Mouse (Mus musculus) intestine, embryonic 15.5 days (tissue): ENCODE data around the gene Tent4b. TPM values are rescaled to one million over a fixed set of nuclear protein-coding genes. Genes with fewer than 3 reads are reported as not detected.

Experiments
- ATAC-seq: fragments of 200-750 bp; cut with Nextera tagmentation; 2 replicates; pipeline ENCODE4 v1.8.0; 2017; ENCODE audit warnings: moderate TSS enrichment, moderate library complexity
- H3K27ac ChIP-seq: fragments of 300-500 bp; sonication (generic); 2 replicates; pipeline ENCODE4 v1.5.1; 2015; ENCODE audit warnings: mild to moderate bottlenecking, inconsistent platforms
- H3K27me3 ChIP-seq: fragments of 300-500 bp; sonication (generic); replicated peaks from 2 replicates; pipeline ENCODE4 v1.6.1; 2015; ENCODE audit warnings: inconsistent platforms
- H3K36me3 ChIP-seq: fragments of 300-500 bp; sonication (generic); 2 replicates; pipeline ENCODE4 v1.6.1; 2015; ENCODE audit warnings: inconsistent platforms
- H3K4me1 ChIP-seq: fragments of 300-500 bp; sonication (generic); replicated peaks from 2 replicates; pipeline ENCODE4 v1.6.1; 2015; ENCODE audit warnings: inconsistent platforms
- H3K4me2 ChIP-seq: fragments of 300-500 bp; sonication (generic); replicated peaks from 2 replicates; pipeline ENCODE4 v1.6.1; 2015; ENCODE audit warnings: mild to moderate bottlenecking, inconsistent platforms
- H3K4me3 ChIP-seq: fragments of 300-500 bp; sonication (generic); replicated peaks from 2 replicates; pipeline ENCODE4 v1.5.1; 2015; ENCODE audit warnings: inconsistent platforms
- H3K9ac ChIP-seq: fragments of 300-500 bp; sonication (generic); 2 replicates; pipeline ENCODE4 v1.6.1; 2015; ENCODE audit warnings: inconsistent platforms
- H3K9me3 ChIP-seq: fragments of 300-500 bp; sonication (generic); 2 replicates; pipeline ENCODE4 v1.6.1; 2016; ENCODE audit warnings: inconsistent platforms
- WGBS: fragments of 180-500 bp; shearing (Covaris S2); methylation state at CpG from one replicate; pipeline ENCODE4 v1.1.7; 2015; 5-methylcytosine and 5-hydroxymethylcytosine counted together
- polyA plus RNA-seq: library from polyadenylated mRNA; unstranded; fragments of >200 nt; fragmentation: Nextera tagmentation; extraction: Ambion mirVana; gene quantifications from 2 replicates; pipeline ENCODE4 v1.2.1, GENCODE M21; 2015

Gene Tent4b
- polyA plus RNA-seq, 1 experiment from 2014 or later: 6.3 TPM

- H3K27me3 ChIP-seq: no peaks in the 10 kb centered on the region
- no peak for ATAC-seq
- peaks cover 7% of the 10 kb centered on the region; the same call in 1 of the 2 replicates for H3K4me1 ChIP-seq
- no peak overlapping the region for H3K27ac ChIP-seq
- no peak overlapping the region for H3K4me3 ChIP-seq
- H3K4me2 ChIP-seq: no peak overlapping the region
- no peaks in the 10 kb centered on the region for H3K9me3 ChIP-seq
- 89% methylated on average over 10 of the region's 10 CpGs for WGBS
- H3K36me3 ChIP-seq: no peaks in the 10 kb centered on the region
- no peak overlapping the region for H3K9ac ChIP-seq
Observed at GRCm38 (mm10) chr8:88298733-88299103, 99.7 kb downstream of the Tent4b start.

GRCm38 (mm10) chr8:88299907-88300603, 101.0 kb downstream of the Tent4b start:
- Histone ChIP-seq H3K36me3 (no peaks in the 10 kb centered on the region), H3K27me3 (no peaks in the 10 kb centered on the region), H3K4me3 (no peak overlapping the region), H3K4me2 (no peak overlapping the region), H3K27ac (no peak overlapping the region), H3K9me3 (no peaks in the 10 kb centered on the region), H3K9ac (no peak overlapping the region), H3K4me1 (peaks cover 7% of the 10 kb centered on the region; the same call in 1 of the 2 replicates)
- 64% methylated on average over 10 of the region's 10 CpGs for WGBS
- peak; percentile 61 for ATAC-seq

GRCm38 (mm10) chr8:88301589-88302437, 102.8 kb downstream of the Tent4b start:
- H3K27ac ChIP-seq: no peak overlapping the region
- H3K4me3 ChIP-seq: no peak overlapping the region
- 70% methylated on average over 15 of the region's 15 CpGs for WGBS
- H3K9ac ChIP-seq: no peak overlapping the region
- no peak for ATAC-seq
- no peak overlapping the region for H3K4me2 ChIP-seq
- no peaks in the 10 kb centered on the region for H3K36me3 ChIP-seq
- H3K9me3 ChIP-seq: no peaks in the 10 kb centered on the region
- peaks cover 7% of the 10 kb centered on the region; the same call in 1 of the 2 replicates for H3K4me1 ChIP-seq
- no peaks in the 10 kb centered on the region for H3K27me3 ChIP-seq

GRCm38 (mm10) chr8:88305814-88306213, 106.8 kb downstream of the Tent4b start:
- 90% methylated on average over 4 of the region's 4 CpGs for WGBS
- no peaks in the 10 kb centered on the region for H3K9me3 ChIP-seq
- no peak overlapping the region for H3K9ac ChIP-seq
- no peak overlapping the region for H3K4me3 ChIP-seq
- no peak overlapping the region for H3K27ac ChIP-seq
- ATAC-seq: no peak
- no peaks in the 10 kb centered on the region for H3K27me3 ChIP-seq
- no peaks in the 10 kb centered on the region for H3K36me3 ChIP-seq
- H3K4me2 ChIP-seq: no peak overlapping the region
- H3K4me1 ChIP-seq: no peaks in the 10 kb centered on the region

- Histone ChIP-seq H3K4me3 (no peak overlapping the region), H3K36me3 (no peaks in the 10 kb centered on the region), H3K27me3 (no peaks in the 10 kb centered on the region), H3K27ac (no peak overlapping the region), H3K9me3 (no peaks in the 10 kb centered on the region), H3K9ac (no peak overlapping the region), H3K4me2 (no peak overlapping the region), H3K4me1 (no peaks in the 10 kb centered on the region)
- WGBS: 65% methylated on average over 14 of the region's 14 CpGs
- no peak for ATAC-seq
Observed at GRCm38 (mm10) chr8:88306511-88306910, 107.5 kb downstream of the Tent4b start.

- ATAC-seq: no peak
- H3K4me1 ChIP-seq: no peaks in the 10 kb centered on the region
- no peaks in the 10 kb centered on the region for H3K27me3 ChIP-seq
- no peak overlapping the region for H3K27ac ChIP-seq
- H3K4me2 ChIP-seq: no peak overlapping the region
- no peak overlapping the region for H3K4me3 ChIP-seq
- H3K9ac ChIP-seq: no peak overlapping the region
- 85% methylated on average over 4 of the region's 4 CpGs for WGBS
- H3K9me3 ChIP-seq: no peaks in the 10 kb centered on the region
- H3K36me3 ChIP-seq: no peaks in the 10 kb centered on the region
Observed at GRCm38 (mm10) chr8:88307736-88308135, 108.7 kb downstream of the Tent4b start.

Other genes with a start within 250 kb of the Tent4b start
- 5.0 and 5.5 TPM in 2 replicates for gene Zfp423, start 239.6 kb upstream of the Tent4b start, polyA plus RNA-seq
- gene Cnep1r1, start 80.4 kb upstream of the Tent4b start, polyA plus RNA-seq: 39.5 and 42.0 TPM in 2 replicates
- 39.5 and 41.0 TPM in 2 replicates for gene Heatr3, start 61.4 kb upstream of the Tent4b start, polyA plus RNA-seq
- gene Adcy7, start 73.2 kb downstream of the Tent4b start, polyA plus RNA-seq: 3.1 and 3.2 TPM in 2 replicates
- gene Brd7, start 163.0 kb downstream of the Tent4b start, polyA plus RNA-seq: 54.5 and 55.7 TPM in 2 replicates